Mouse (Mus musculus) urinary bladder, adult 18-20 months (tissue): Measurements from ENCODE around the gene Gm16430.
"Not testable (repeated sequence)": the region's sequence is repeated elsewhere in the genome, so short reads cannot be mapped to it uniquely, and the experiment has no call there.

ENCODE experiments used
- DNase-seq, 2 experiments: peaks; one replicate each; pipeline ENCODE4 v3.0.0; 2022; ENCODE audit warnings: low spot score in 2 of 2, mixed read lengths in 2 of 2

Gene Gm16430

DNA sequence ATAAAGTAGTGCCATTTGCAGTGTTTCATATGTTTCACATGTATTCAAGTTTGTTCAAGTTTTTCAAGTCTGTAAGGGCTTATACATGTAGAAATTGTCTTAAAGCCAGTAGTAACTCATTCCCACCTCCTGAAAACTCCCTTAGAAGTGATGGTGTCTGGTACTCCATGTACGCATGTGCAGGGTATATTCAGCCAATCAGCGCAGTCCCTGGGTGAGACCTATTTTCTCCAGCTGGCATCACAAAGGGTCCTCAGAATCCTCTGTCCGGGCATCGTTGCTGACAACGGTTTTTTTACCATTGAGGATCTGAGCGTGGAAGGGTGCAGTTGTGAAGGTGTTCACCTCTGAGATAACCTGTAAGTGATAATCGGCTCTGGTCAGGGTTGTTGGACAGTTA is at the start of gene Gm16430:
Gene Gm16430 (plus strand): TSS at position 301 of the 400 bp plus-strand sequence.
- not testable (repeated sequence) for DNase-seq
